ENCODE assay signal across 8 mouse cellular contexts in genomic region chr7:46650231-46650630, GRCm38 (mm10). TPM values are rescaled to one million over a fixed set of nuclear protein-coding genes. Genes with fewer than 3 reads are reported as not detected.
DNase-seq lines count a peak whose midpoint lies in the region; ATAC-seq and TF ChIP-seq lines count a peak whose summit lies in the region.
"Not testable (repeated sequence)": the region's sequence is repeated elsewhere in the genome, so short reads cannot be mapped to it uniquely, and the experiment has no call there.
"Had no signal": no experiment of that assay in that cellular context is flagged by ENCODE, and none has a peak within 500 bp of the region (broad histone marks: within the 10 kb centered on the region; RNA-seq: fewer than 3 reads in every experiment).

No protein-coding gene starts in this region.

- H3ac ChIP-seq in myocyte (ENCODE audit: control insufficient read depth, insufficient read length) = not testable (repeated sequence)

- H3K4me1 ChIP-seq in limb, embryonic 14.5 days (ENCODE audit: control insufficient read depth, insufficient read depth, low read length) = not testable (repeated sequence)

- not testable (repeated sequence) for H3K79me2 ChIP-seq in myocyte (ENCODE audit: control insufficient read depth, insufficient read depth)

- not testable (repeated sequence) for TF ChIP-seq POLR2A in limb, embryonic 14.5 days (IDR thresholded peaks at IDR 0.05; ENCODE audit: borderline replicate concordance, extremely low read depth, insufficient read depth, insufficient read length); myocyte (IDR thresholded peaks at IDR 0.05; ENCODE audit: insufficient read length, low read depth)

- WGBS in limb, embryonic 14.5 days = 49% methylated on average over 5 of the region's 5 CpGs

- H3K36me3 ChIP-seq in limb, embryonic 14.5 days (ENCODE audit: control insufficient read depth, insufficient read depth, low read length); myocyte (ENCODE audit: control insufficient read depth, insufficient read depth): not testable (repeated sequence)

- not testable (repeated sequence) for ATAC-seq in limb, embryonic 14.5 days (ENCODE audit: low FRiP score, low read depth)

- peak; percentile 43 for DNase-seq in 3T3-L1 (ENCODE audit: low read depth, low spot score)
- DNase-seq in ES-CJ7 (ENCODE audit: low read depth, low spot score) = peak; percentile 50
- peak; percentile 59 for DNase-seq in R1 (ENCODE audit: low read depth, low spot score)
- DNase-seq in embryo, embryonic 10.5 days (ENCODE audit: low spot score) = peak; percentile 53
- peak; percentile 17 for DNase-seq in forelimb bud, embryonic 11.5 days (ENCODE audit: low read depth, low spot score)
- DNase-seq in limb, embryonic 14.5 days (ENCODE audit: low spot score) = peak; percentile 15

- H3K27me3 ChIP-seq in limb, embryonic 14.5 days (ENCODE audit: control insufficient read depth, insufficient read depth, low read length) = not testable (repeated sequence)
- H3K27me3 ChIP-seq in myocyte (ENCODE audit: control insufficient read depth, insufficient read depth, insufficient read length) = peaks cover 32% of the 10 kb centered on the region

- H3K4me2 ChIP-seq in limb, embryonic 14.5 days (replicated peaks; ENCODE audit: low read depth, low read length, severe bottlenecking); myocyte (ENCODE audit: low read depth): not testable (repeated sequence)

- not testable (repeated sequence) for H3K27ac ChIP-seq in limb, embryonic 14.5 days (replicated peaks; ENCODE audit: low read depth, low read length)

- not testable (repeated sequence) for H3K9me3 ChIP-seq in limb, embryonic 14.5 days (ENCODE audit: control insufficient read depth, low read length)

- H3K4me3 ChIP-seq in limb, embryonic 14.5 days (replicated peaks; ENCODE audit: low read length); myocyte: not testable (repeated sequence)

- H3K9ac ChIP-seq in limb, embryonic 14.5 days (ENCODE audit: low read depth, low read length, severe bottlenecking) = not testable (repeated sequence)

TF ChIP-seq in myocyte, 11 proteins besides CTCF, POLR2A, EP300 and RAD21:
- TF ChIP-seq REST (IDR thresholded peaks at IDR 0.05; ENCODE audit: insufficient read depth, insufficient read length) = peak; percentile 34

RNA-seq across cellular contexts. Expression of gene Sergef, which starts 10.6 kb away (rescaled TPM):
- polyA plus RNA-seq in limb, embryonic 14.5 days (2012; rRNA removed) = 12.2 and 12.8 TPM in 2 replicates
- 12.8 and 13.1 TPM in 2 replicates for polyA plus RNA-seq in limb, embryonic 14.5 days (2014; fragmentation: Nextera tagmentation; extraction: Ambion mirVana)
- 13.9 TPM for polyA plus RNA-seq in myocyte (2012; fragmentation: generic; extraction: Trizol)

RNA-seq across cellular contexts. Expression of gene Tph1, which starts 22.1 kb away (rescaled TPM):
- 0.29 TPM in 2 replicates for polyA plus RNA-seq in limb, embryonic 14.5 days (2012; rRNA removed)
- 1.1 and 1.6 TPM in 2 replicates for polyA plus RNA-seq in limb, embryonic 14.5 days (2014; fragmentation: Nextera tagmentation; extraction: Ambion mirVana)
- polyA plus RNA-seq in myocyte (2012; fragmentation: generic; extraction: Trizol) = 0.17 TPM
- polyA plus RNA-seq: heart, embryonic 12.5 days had no signal
